Mouse (Mus musculus): ENCODE results near the gene Thrb. TPM values are rescaled to one million over a fixed set of nuclear protein-coding genes. Genes with fewer than 3 reads are reported as not detected.

Gene Thrb
- polyA plus RNA-seq, 1 experiment: 22.0 TPM

DNA sequence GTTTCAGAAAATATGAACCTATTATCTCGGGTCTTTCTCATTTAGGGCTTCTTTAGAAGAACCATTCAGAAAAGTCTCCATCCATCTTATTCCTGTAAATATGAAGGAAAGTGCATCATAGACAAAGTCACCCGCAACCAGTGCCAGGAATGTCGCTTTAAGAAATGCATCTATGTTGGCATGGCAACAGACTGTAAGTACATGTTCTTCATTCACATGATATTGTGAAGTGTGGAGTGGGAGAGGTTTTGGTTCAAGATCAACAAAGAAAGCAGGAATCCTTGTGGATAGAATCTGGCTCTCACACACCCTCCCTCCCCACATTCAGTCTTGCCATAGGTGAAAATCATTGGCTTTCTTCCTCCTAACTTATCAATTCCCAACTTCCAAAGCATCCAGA is 348.5 kb downstream of the Thrb start:
- no peak overlapping the region for H3K4me3 ChIP-seq (ENCODE audit: insufficient read depth, low read depth, low read length)
- no peak overlapping the region for H3K27ac ChIP-seq (replicated peaks; ENCODE audit: low read depth, low read length)
- no peaks in the 10 kb centered on the region for H3K4me1 ChIP-seq (ENCODE audit: control insufficient read depth, insufficient read depth, insufficient read length, low read length)

DNA sequence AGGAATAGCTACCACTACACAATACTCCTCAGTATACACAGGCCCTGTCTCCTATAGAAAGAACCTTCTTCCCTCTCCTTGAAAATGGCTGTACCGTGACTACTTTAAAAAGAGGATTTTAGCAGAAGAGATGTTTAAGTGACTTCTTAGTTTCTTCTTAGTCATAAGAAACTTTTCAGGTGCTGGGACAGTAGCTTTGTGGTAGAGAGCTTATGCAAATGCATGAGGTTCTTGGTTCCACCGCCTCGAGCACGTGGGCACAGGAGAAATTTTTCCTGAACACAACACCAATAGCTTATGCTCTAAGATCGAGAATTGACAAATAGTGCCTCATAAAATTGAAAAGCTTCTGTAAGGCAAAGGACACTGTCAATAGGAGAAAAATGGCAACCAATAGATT is 356.5 kb downstream of the Thrb start:
- no peak overlapping the region for H3K4me3 ChIP-seq (ENCODE audit: insufficient read depth, low read depth, low read length)
- H3K27ac ChIP-seq (replicated peaks; ENCODE audit: low read depth, low read length): no peak overlapping the region
- H3K4me1 ChIP-seq (ENCODE audit: control insufficient read depth, insufficient read depth, insufficient read length, low read length): no peaks in the 10 kb centered on the region

DNA sequence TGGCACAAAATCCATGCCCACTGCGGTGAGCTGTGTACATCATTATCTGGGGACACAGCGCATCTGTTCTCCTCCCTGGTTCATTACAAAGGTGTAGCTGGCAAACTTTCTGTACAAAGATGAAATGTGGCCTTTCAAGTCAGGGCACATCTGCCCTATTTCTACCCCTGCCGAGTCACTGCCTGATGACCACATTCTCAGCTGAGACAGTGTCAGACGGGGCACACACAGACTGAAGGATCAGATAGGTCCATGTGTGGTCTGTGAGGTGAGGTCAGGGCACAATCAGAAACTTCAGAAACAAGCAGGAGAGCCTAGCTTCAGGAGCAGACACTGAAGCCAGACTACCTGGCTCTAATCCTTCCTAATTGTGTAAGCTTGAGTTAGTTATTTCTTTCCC is 360.1 kb downstream of the Thrb start:
- Histone ChIP-seq H3K4me1 (ENCODE audit: control insufficient read depth, insufficient read depth, insufficient read length, low read length) (no peaks in the 10 kb centered on the region), H3K27ac (replicated peaks; ENCODE audit: low read depth, low read length) (no peak overlapping the region)

DNA sequence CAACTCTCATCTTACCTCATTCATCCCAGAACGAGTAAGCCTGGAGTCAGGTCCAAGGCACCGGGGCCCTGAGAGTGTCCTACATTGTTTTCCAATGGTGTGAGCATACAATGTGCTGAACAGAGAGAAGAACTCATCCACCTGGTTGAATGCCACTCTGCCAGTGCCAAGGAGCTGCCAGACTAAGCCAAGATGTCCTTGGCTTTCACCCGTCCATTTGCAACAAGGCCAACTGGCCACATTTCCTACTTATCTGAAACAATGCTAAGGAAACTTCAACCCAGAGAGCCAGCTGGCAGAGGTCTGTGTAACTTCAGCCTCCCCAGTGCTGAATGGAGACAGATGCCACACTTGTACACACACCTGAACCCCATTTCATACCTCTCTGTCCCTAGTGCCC is 360.6 kb downstream of the Thrb start:
- Histone ChIP-seq H3K4me3 (ENCODE audit: insufficient read depth, low read depth, low read length) (no peak overlapping the region), H3K27ac (replicated peaks; ENCODE audit: low read depth, low read length) (no peak overlapping the region), H3K4me1 (ENCODE audit: control insufficient read depth, insufficient read depth, insufficient read length, low read length) (no peaks in the 10 kb centered on the region)

More for the DNA sequence above, 360.1 kb downstream of the Thrb start:
- H3K4me3 ChIP-seq (ENCODE audit: insufficient read depth, low read depth, low read length): no peak overlapping the region

- H3K4me1 ChIP-seq (ENCODE audit: control insufficient read depth, insufficient read depth, insufficient read length, low read length): no peaks in the 10 kb centered on the region; the same call in 1 of the 2 replicates
- no peak overlapping the region for H3K4me3 ChIP-seq (ENCODE audit: insufficient read depth, low read depth, low read length)
- no peak overlapping the region for H3K27ac ChIP-seq (replicated peaks; ENCODE audit: low read depth, low read length)
These were observed 361.7 kb downstream of the Thrb start for GRCm38 (mm10) chr14:18021726-18022125.

DNA sequence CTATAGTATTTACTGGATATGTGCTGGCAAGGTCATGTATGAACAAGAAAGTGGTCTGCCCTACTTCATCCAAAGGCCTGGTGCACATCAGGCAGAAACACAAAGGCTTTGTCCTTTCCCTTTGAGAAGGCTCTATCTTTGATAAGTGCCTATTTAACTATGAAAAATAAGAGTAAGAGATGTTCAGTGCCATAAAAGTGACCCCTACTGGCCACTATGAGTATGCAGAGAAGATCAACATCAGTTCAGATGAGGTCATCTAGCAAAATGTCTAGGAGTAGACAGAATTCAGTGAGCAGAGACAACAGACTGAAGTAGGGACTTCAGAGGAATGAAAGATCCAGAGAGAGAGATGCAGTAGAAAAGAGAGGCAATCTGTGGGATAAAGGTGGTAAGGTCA is 362.3 kb downstream of the Thrb start:
- Histone ChIP-seq H3K4me3 (ENCODE audit: insufficient read depth, low read depth, low read length) (no peak overlapping the region), H3K27ac (replicated peaks; ENCODE audit: low read depth, low read length) (no peak overlapping the region), H3K4me1 (ENCODE audit: control insufficient read depth, insufficient read depth, insufficient read length, low read length) (no peaks in the 10 kb centered on the region; the same call in 1 of the 2 replicates)

GRCm38 (mm10) chr14:18027867-18028266 is 367.8 kb downstream of the Thrb start:
- H3K4me3 ChIP-seq (ENCODE audit: insufficient read depth, low read depth, low read length): no peak overlapping the region
- no peak overlapping the region for H3K27ac ChIP-seq (replicated peaks; ENCODE audit: low read depth, low read length)
- no peaks in the 10 kb centered on the region; the same call in 1 of the 2 replicates for H3K4me1 ChIP-seq (ENCODE audit: control insufficient read depth, insufficient read depth, insufficient read length, low read length)

DNA sequence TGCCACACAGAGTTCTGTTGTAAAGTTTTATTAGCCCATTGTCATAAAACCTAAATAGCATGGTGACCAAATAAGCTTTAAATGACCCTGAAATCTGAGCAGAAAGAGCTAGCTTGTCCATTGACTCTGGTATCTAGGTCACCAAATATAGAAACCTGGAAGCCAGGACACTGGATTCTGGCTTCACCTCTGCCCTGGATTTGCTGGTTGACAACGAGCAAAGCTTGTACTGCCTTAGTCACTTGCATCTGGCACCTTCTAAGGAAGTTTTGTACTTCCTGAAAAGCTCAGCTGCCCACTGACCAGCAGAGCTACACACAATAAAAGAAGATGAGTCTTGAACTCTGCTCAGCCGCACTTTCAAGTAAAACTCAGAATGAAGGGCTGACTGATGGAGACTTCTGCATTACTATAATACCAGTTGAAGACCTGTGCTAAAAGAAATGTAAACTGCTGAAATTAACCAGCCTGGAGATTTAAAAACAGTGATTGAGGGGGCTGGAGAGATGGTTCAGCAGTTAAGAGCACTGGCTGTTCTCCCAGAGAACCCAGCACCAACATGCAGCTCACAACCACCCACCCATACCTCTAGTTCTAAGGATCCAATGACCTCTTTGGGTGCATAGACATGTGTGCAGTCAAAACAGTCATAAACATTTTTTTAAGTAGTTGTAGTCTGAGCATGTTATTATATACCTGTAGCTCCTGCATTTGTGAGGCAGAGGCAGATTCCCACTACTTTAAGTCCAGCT is 369.3 kb downstream of the Thrb start:
- Histone ChIP-seq H3K27ac (replicated peaks; ENCODE audit: low read depth, low read length) (no peak overlapping the region), H3K4me3 (ENCODE audit: insufficient read depth, low read depth, low read length) (no peak overlapping the region), H3K4me1 (ENCODE audit: control insufficient read depth, insufficient read depth, insufficient read length, low read length) (no peaks in the 10 kb centered on the region; the same call in 1 of the 2 replicates)

GRCm38 (mm10) chr14:18031941-18032340 is 371.9 kb downstream of the Thrb start:
- H3K4me1 ChIP-seq (ENCODE audit: control insufficient read depth, insufficient read depth, insufficient read length, low read length): no peaks in the 10 kb centered on the region
- no peak overlapping the region for H3K27ac ChIP-seq (replicated peaks; ENCODE audit: low read depth, low read length)
- H3K4me3 ChIP-seq (ENCODE audit: insufficient read depth, low read depth, low read length): no peak overlapping the region

DNA sequence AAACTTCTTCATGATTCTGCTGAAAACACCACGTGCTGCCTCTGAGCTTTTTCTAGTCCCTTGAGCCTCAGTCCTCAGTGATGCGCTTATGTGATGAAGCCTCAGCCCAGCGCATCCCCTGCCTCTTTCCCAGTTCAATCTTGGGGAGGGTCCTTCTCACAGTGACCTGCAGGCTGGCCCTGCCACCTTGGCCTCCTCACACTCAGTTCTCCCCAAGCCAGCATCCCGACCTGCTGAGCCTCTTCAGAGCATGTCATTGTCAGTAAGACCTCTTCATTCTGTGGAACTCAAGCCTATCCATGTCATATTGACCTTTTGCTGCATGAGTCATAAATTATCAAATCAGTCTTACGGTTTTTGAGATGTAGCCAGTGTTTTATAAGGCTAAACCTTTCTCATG is 376.5 kb downstream of the Thrb start:
- H3K4me1 ChIP-seq (ENCODE audit: control insufficient read depth, insufficient read depth, insufficient read length, low read length): no peaks in the 10 kb centered on the region
- no peak overlapping the region for H3K27ac ChIP-seq (replicated peaks; ENCODE audit: low read depth, low read length)
- no peak overlapping the region for H3K4me3 ChIP-seq (ENCODE audit: insufficient read depth, low read depth, low read length)

- no peak overlapping the region for H3K27ac ChIP-seq (replicated peaks; ENCODE audit: low read depth, low read length)
- H3K4me1 ChIP-seq (ENCODE audit: control insufficient read depth, insufficient read depth, insufficient read length, low read length): no peaks in the 10 kb centered on the region
- no peak overlapping the region for H3K4me3 ChIP-seq (ENCODE audit: insufficient read depth, low read depth, low read length)
These were observed 402.2 kb downstream of the Thrb start for GRCm38 (mm10) chr14:18062082-18062772.

All from brown adipose tissue, adult 24 weeks (tissue).